Mouse (Mus musculus) cerebellum, adult 2 months (tissue): ENCODE measurements around the gene Usp2.

Experiments used
- CTCF ChIP-seq: fragments of 200-500 bp; IDR thresholded peaks from 2 replicates; pipeline ENCODE4 v1.5.1; 2011; ENCODE audit warnings: low read depth, mild to moderate bottlenecking, control low read depth, low read length, moderate library complexity, borderline replicate concordance; ENCODE audit not compliant: insufficient read depth
- POLR2A ChIP-seq: fragments of 200-500 bp; IDR thresholded peaks from 2 replicates; pipeline ENCODE4 v1.6.1; 2011; ENCODE audit warnings: low read length, control low read depth, borderline replicate concordance; ENCODE audit not compliant: insufficient read depth

DNA sequence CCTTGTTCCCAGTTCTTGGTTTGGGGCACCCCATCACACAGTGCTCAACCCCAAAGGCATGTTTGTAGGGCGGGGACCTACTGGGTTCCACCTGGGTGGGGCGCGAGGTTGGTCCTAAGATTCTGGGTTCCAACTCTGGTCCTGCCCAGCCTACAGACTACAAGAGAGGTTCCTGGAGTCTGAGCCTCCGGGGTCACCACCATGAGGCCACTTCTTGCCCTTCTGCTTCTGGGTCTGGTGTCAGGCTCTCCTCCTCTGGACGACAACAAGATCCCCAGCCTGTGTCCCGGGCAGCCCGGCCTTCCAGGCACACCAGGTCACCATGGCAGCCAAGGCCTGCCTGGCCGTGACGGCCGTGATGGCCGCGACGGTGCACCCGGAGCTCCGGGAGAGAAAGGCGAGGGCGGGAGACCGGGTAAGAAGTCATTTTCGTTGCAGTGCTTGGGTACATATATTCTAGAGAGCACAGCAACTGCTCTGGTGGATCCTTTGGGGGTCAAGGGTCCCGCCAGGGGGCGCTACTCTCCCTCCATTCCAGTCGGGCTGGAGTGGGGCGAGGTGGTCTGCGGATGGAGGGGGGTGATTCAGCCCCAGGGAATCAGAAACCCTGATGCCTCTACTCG is 40.8 kb downstream of the Usp2 start:
- no peak for TF ChIP-seq POLR2A
- peak; percentile 33; the same call in 1 of the 2 replicates for TF ChIP-seq CTCF
